Mouse (Mus musculus) heart, postnatal 0 days (tissue): Measurements from ENCODE around the gene Urah. TPM values are rescaled to one million over a fixed set of nuclear protein-coding genes. Genes with fewer than 3 reads are reported as not detected.

ENCODE experiments used
- ATAC-seq: fragments of 200-750 bp; cut with Nextera tagmentation; 2 replicates; pipeline ENCODE4 v1.8.0; 2017; ENCODE audit warnings: low read depth, moderate number of reproducible peaks, moderate library complexity; ENCODE audit not compliant: insufficient read depth
- DNase-seq: peaks from one replicate; pipeline ENCODE4 v3.0.0-alpha.2; 2016; ENCODE audit warnings: low spot score
- H3K27ac ChIP-seq: fragments of 300-500 bp; sonication (generic); 2 replicates; pipeline ENCODE4 v1.5.1; 2014; ENCODE audit warnings: low read depth, mild to moderate bottlenecking
- H3K27me3 ChIP-seq: fragments of 300-500 bp; sonication (generic); 2 replicates; pipeline ENCODE4 v1.6.1; 2014; ENCODE audit warnings: low read length, mixed read lengths; ENCODE audit not compliant: control insufficient read depth, insufficient read depth
- H3K36me3 ChIP-seq: fragments of 300-500 bp; sonication (generic); replicated peaks from 2 replicates; pipeline ENCODE4 v1.6.1; 2014; ENCODE audit warnings: low read length, mixed read lengths; ENCODE audit not compliant: control insufficient read depth, insufficient read depth
- H3K4me1 ChIP-seq: fragments of 300-500 bp; sonication (generic); 2 replicates; pipeline ENCODE4 v1.6.1; 2014; ENCODE audit warnings: antibody characterized with exemption; ENCODE audit not compliant: control insufficient read depth, insufficient read depth
- H3K4me2 ChIP-seq: fragments of 300-500 bp; sonication (generic); 2 replicates; pipeline ENCODE4 v1.6.1; 2014; ENCODE audit warnings: low read depth, mild to moderate bottlenecking, low read length, moderate library complexity
- H3K4me3 ChIP-seq: fragments of 300-500 bp; sonication (generic); 2 replicates; pipeline ENCODE4 v1.5.1; 2014; ENCODE audit warnings: low read depth, low read length
- H3K9ac ChIP-seq: fragments of 300-500 bp; sonication (generic); replicated peaks from 2 replicates; pipeline ENCODE4 v1.6.1; 2014; ENCODE audit warnings: low read depth, low read length, mixed read lengths
- H3K9me3 ChIP-seq: fragments of 300-500 bp; sonication (generic); replicated peaks from 2 replicates; pipeline ENCODE4 v1.6.1; 2016; ENCODE audit warnings: low read length; ENCODE audit not compliant: control insufficient read depth
- CTCF ChIP-seq: IDR thresholded peaks from 2 replicates; pipeline ENCODE4 v1.5.1; 2016; ENCODE audit warnings: antibody characterized with exemption, control low read depth, low read depth
- EP300 ChIP-seq: IDR thresholded peaks from 2 replicates; pipeline ENCODE4 v1.6.1; 2016; ENCODE audit warnings: antibody characterized with exemption, low read depth
- WGBS: fragments of 180-500 bp; shearing (Covaris S2); extraction: QIAGEN DNeasy Blood & Tissue Kit; methylation state at CpG from one replicate; pipeline ENCODE4 v1.1.7; 2014; 5-methylcytosine and 5-hydroxymethylcytosine counted together
- polyA plus RNA-seq: library from polyadenylated mRNA; unstranded; fragments of >200 nt; fragmentation: Nextera tagmentation; extraction: Ambion mirVana; gene quantifications from 2 replicates; pipeline ENCODE4 v1.2.1, GENCODE M21; 2015
- total RNA-seq: library from RNA; depleted of rRNA; stranded (reverse); fragments of >200 nt; gene quantifications from 2 replicates; pipeline ENCODE4 v1.2.3, GENCODE M21; 2014; ENCODE audit warnings: low replicate concordance

Gene Urah
- total and polyA plus RNA-seq, 2 experiments from 2014 or later = 0.29 TPM; not detected in 1

GRCm38 (mm10) chr7:140840750-140841735, 6.2 kb downstream of the Urah start:
- no peak for ATAC-seq
- H3K27me3 ChIP-seq = peaks cover 34% of the 10 kb centered on the region; the same call in 1 of the 2 replicates
- no peak for TF ChIP-seq CTCF
- TF ChIP-seq EP300 = no peak
- H3K9me3 ChIP-seq = no peaks in the 10 kb centered on the region
- H3K4me3 ChIP-seq = no peak overlapping the region
- no peak overlapping the region for H3K27ac ChIP-seq
- 29% methylated on average over 19 of the region's 19 CpGs for WGBS
- no peak overlapping the region for H3K9ac ChIP-seq
- H3K4me2 ChIP-seq = no peak overlapping the region
- DNase-seq = no peak
- H3K36me3 ChIP-seq = no peaks in the 10 kb centered on the region
- H3K4me1 ChIP-seq = no peaks in the 10 kb centered on the region

DNA sequence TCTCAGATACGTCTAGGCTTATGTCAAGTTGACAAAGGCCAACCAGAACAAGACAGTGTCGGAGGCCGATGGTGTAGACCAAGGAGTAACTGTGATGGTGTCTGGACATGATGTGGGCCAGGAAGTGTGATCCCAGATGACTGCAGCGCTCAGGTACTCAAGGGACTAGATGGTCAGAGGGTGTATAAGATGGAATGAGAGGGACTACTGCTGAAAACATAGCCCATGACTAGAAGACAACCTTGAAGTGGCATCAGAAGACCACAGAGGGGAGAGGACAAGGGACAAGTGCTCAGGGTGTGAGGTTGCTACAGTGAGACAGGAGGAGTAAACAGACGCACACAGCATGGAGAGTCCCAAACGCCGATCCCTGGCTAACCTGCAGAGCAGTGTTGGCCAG, 9.0 kb downstream of the Urah start:
- Histone ChIP-seq H3K9me3 (no peaks in the 10 kb centered on the region), H3K27me3 (peaks cover 34% of the 10 kb centered on the region; the same call in 1 of the 2 replicates), H3K9ac (no peak overlapping the region), H3K4me1 (no peaks in the 10 kb centered on the region), H3K36me3 (no peaks in the 10 kb centered on the region), H3K27ac (no peak overlapping the region), H3K4me3 (no peak overlapping the region), H3K4me2 (no peak overlapping the region)
- ATAC-seq (no peak), DNase-seq (no peak)
- TF ChIP-seq EP300 (no peak), CTCF (no peak)
- 60% methylated on average over 7 of the region's 7 CpGs for WGBS

GRCm38 (mm10) chr7:140844905-140845665, 10.3 kb downstream of the Urah start, which contains the start of gene Scgb1c1:
TSS of gene Scgb1c1 (plus strand) at chr7:140845547.
- Histone ChIP-seq H3K9ac (no peak within 1 kb of the TSS), H3K4me3 (no peak within 1 kb of the TSS), H3K27me3 (peaks cover 26% of the 10 kb centered on the region; the same call in 1 of the 2 replicates), H3K36me3 (no peaks in the 10 kb centered on the region), H3K4me1 (no peaks in the 10 kb centered on the region), H3K4me2 (no peak within 1 kb of the TSS), H3K9me3 (no peaks in the 10 kb centered on the region), H3K27ac (no peak within 1 kb of the TSS)
- 17% methylated on average over 14 of the region's 14 CpGs for WGBS
- ATAC-seq = peak; percentile 86
- TF ChIP-seq EP300 (no peak; the same call in 1 of the 2 replicates), CTCF (peak; percentile 87)
- peak; percentile 81 for DNase-seq

- no peak for DNase-seq
- 65% methylated on average over 4 of the region's 4 CpGs for WGBS
- H3K27ac ChIP-seq = no peak overlapping the region
- H3K4me2 ChIP-seq = no peak overlapping the region
- H3K4me3 ChIP-seq = no peak overlapping the region
- ATAC-seq = no peak
- H3K36me3 ChIP-seq = no peaks in the 10 kb centered on the region
- H3K4me1 ChIP-seq = no peaks in the 10 kb centered on the region
- peaks cover 20% of the 10 kb centered on the region; the same call in 1 of the 2 replicates for H3K27me3 ChIP-seq
- TF ChIP-seq EP300 (no peak), CTCF (no peak)
- no peaks in the 10 kb centered on the region for H3K9me3 ChIP-seq
- H3K9ac ChIP-seq = no peak overlapping the region
These were observed 10.9 kb downstream of the Urah start for GRCm38 (mm10) chr7:140845683-140846082.

DNA sequence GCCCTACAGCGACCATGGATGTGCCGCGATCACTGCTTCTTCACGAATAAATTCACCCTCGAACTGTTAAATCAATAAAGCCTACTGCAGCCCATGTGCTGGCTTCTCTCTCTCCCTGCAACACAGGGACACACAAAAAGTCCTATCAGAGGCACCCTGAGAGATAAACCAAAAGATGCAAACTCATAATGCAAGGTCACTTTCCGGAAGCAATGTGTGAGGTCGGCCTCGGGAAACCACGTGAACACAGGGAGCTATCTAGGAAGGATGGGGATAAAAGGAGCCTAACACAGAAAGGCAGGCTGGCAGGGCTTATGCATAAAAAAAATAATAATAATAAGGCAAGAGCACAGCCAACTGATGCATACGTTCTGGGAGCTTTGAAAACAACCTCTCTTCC, 11.9 kb downstream of the Urah start:
- WGBS = 80% methylated on average over 10 of the region's 10 CpGs
- Histone ChIP-seq H3K4me1 (no peaks in the 10 kb centered on the region), H3K4me3 (no peak overlapping the region), H3K27me3 (peaks cover 10% of the 10 kb centered on the region; the same call in 1 of the 2 replicates), H3K27ac (no peak overlapping the region), H3K4me2 (no peak overlapping the region), H3K9ac (no peak overlapping the region), H3K36me3 (peaks cover 4% of the 10 kb centered on the region; the same call in 1 of the 2 replicates), H3K9me3 (no peaks in the 10 kb centered on the region)
- TF ChIP-seq CTCF (no peak), EP300 (no peak)
- DNase-seq (no peak), ATAC-seq (no peak)
